Mouse (Mus musculus) megakaryocyte-erythroid progenitor cell, adult 5 weeks (primary cell): ENCODE data around the gene Vmn1r223. TPM values are rescaled to one million over a fixed set of nuclear protein-coding genes. Genes with fewer than 3 reads are reported as not detected.

Experiments used
- polyA plus RNA-seq: library from polyadenylated mRNA; stranded (reverse); fragments of >175 nt; gene quantifications from 2 replicates; pipeline ENCODE4 v1.2.3, GENCODE M21; 2012

Vmn1r223 gene
- not detected in 2 replicates for polyA plus RNA-seq

DNA sequence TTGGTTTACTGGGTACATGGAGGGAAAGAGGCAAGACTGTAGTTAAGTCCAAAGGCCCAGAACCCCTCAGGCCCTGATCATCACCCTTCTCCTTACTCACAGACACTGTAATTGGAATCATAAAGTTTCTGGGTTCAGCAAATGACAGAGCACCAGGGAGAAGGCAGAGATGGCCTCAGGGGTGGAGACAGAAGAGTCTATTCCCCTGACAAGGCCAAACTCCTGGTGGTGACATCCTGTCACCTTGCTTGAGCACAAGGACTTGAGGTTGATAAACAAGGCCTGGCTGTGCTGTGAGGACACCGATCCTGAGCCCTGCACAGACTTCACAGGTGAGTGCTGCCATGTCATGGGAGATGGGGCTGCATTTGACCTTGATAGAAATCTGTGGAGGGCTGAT lies at the start of gene Vmn1r223:
Gene Vmn1r223 (plus strand): TSS at position 301 of the 400 bp plus-strand sequence.

DNA sequence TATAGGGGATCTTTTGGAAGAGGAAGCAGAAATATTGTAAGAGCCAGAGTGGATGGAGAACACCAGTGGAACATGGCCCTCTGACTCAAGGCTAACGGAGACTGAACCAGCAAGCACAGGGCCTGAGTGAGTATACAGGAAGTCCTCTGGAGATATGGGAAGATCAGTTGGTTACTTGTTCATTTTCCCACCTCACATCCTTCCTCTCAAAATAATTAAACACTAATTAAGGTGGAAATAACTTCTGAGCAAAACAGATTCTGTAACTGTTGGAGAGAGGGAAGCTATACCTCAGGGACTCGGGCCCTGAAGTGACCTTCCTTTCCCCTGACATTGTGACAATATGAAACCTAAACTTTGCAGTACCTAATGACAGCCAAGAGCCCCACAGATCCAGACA lies 33.1 kb upstream of the Vmn1r223 start, which contains the start of gene Vmn1r221:
Gene Vmn1r221 (plus strand): TSS at position 301 of the 400 bp plus-strand sequence.

DNA sequence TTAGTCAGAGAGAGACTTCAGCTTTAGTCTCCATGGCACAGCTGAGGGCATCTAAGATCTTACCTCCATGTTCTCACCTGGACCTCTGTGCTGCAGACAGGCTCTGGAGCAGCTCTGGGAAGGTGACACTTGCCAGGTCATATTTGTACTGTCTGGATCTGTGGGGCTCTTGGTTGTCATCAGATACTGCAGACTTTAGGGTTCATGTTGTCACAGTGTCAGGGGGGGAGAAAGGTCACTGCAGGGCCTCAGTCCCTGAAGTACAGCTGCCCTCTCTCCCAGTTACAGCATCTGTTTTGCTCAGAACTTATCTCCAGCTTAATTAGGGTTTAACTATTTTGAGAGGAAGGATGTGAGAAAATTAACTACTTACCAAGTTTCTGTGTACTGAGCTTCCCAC lies 11.1 kb upstream of the Vmn1r223 start, which contains the start of gene Vmn1r222:
Gene Vmn1r222 (minus strand): TSS at position 101 of the 400 bp plus-strand sequence.

Other genes with a start within 250 kb of the Vmn1r223 start
- not detected in 2 replicates for gene Vmn1r213, start 239.5 kb upstream of the Vmn1r223 start, polyA plus RNA-seq
- gene Vmn1r214, start 216.7 kb upstream of the Vmn1r223 start, polyA plus RNA-seq: not detected in 2 replicates
- 0.09 TPM in 1 of 2 replicates, not detected in the other for gene Vmn1r215, start 179.1 kb upstream of the Vmn1r223 start, polyA plus RNA-seq
- not detected in 2 replicates for gene Vmn1r217, start 128.9 kb upstream of the Vmn1r223 start, polyA plus RNA-seq
- not detected in 2 replicates for gene Vmn1r218, start 114.0 kb upstream of the Vmn1r223 start, polyA plus RNA-seq
- gene Vmn1r219, start 87.8 kb upstream of the Vmn1r223 start, polyA plus RNA-seq: 0.01 TPM in 1 of 2 replicates, not detected in the other
- gene Vmn1r220, start 59.2 kb upstream of the Vmn1r223 start, polyA plus RNA-seq: not detected in 2 replicates
- not detected in 2 replicates for gene Vmn1r221, start 33.0 kb upstream of the Vmn1r223 start, polyA plus RNA-seq
- not detected in 2 replicates for gene Vmn1r222, start 11.2 kb upstream of the Vmn1r223 start, polyA plus RNA-seq
- 0.45 and 1.00 TPM in 2 replicates for gene Zfp322a, start 122.1 kb downstream of the Vmn1r223 start, polyA plus RNA-seq
- 10.5 and 13.8 TPM in 2 replicates for gene Abt1, start 176.7 kb downstream of the Vmn1r223 start, polyA plus RNA-seq
- gene Btn1a1, start 218.8 kb downstream of the Vmn1r223 start, polyA plus RNA-seq: not detected in 2 replicates
- not detected in 2 replicates for gene Btn2a2, start 241.7 kb downstream of the Vmn1r223 start, polyA plus RNA-seq